Mouse (Mus musculus): ENCODE data around the gene Pcsk1n. TPM values are rescaled to one million over a fixed set of nuclear protein-coding genes. Genes with fewer than 3 reads are reported as not detected.

Pcsk1n gene
- not detected in 2 replicates for polyA plus RNA-seq (2011; ENCODE audit: insufficient read depth, insufficient read length, low replicate concordance, missing spikeins)

DNA sequence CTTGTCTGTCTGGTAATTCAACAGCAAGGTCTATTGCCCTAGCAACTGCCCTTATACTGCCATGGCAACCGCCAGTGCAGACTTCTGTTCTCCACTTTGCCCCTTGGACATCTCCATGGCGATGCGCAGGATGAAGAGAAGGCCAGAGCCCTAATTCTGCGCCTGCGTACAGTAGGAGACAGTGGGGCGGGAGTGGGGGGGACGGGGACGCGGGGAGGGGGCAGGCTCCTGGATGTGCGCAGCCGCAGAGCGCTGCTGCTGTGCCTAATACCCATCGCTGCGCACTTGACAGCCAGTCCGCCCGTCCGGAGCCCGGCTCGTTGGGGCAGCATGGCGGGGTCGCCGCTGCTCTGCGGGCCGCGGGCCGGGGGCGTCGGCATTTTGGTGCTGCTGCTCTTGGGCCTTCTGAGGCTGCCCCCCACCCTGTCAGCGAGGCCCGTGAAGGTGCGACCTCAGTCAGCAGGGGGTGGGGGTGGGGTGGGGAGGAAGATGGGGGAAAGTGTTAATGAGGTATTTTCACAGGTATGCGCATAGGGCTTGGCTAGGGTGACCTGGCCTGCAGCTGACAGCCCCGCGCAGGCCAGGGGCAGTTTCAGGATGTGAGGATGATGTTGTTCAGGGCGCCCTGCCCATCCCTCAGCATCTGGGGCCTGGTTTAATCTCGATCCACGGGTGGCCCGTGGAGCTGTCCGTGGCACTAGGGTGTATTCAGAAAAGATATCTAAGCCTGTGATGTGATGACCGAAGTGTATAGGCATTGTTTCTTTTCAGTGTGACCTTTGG is at the start of gene Pcsk1n:
Gene Pcsk1n, plus strand, starts transcription at position 222 of the 783 bp plus-strand sequence.
- H3K27ac ChIP-seq (ENCODE audit: control insufficient read depth, insufficient read depth, low read depth, low read length, poor library complexity): no peak within 1 kb of the TSS
- WGBS: 19% methylated on average over 39 of the region's 40 CpGs
- TF ChIP-seq CTCF (IDR thresholded peaks at IDR 0.05; ENCODE audit: control insufficient read depth, insufficient read depth, low read length): no peak
- no peak for TF ChIP-seq POLR2A (IDR thresholded peaks at IDR 0.05; ENCODE audit: borderline replicate concordance, control insufficient read depth, low read depth, low read length)
- no peaks in the 10 kb centered on the region for H3K4me1 ChIP-seq (ENCODE audit: control insufficient read depth, insufficient read depth, low read length)
- H3K4me3 ChIP-seq (replicated peaks; ENCODE audit: control insufficient read depth, low read depth, low read length): no peak within 1 kb of the TSS

DNA sequence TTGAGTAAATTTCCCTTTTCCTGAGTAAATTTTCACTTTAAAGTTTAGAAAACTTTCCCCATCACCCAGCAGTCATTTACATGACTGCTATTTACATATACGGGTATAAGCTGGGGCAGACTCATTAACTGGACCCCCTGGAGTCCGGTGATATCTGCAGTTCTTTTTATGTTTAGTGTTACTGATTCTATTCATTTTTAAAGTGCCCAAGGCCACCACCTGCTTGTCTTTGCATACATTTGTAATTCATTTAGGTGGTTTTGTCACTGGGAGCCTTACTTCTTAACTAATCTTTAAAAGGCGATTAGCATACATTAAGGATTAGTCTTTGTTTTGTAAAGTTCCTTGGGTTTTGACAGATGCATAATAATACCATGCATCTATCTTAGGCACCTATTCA is 49.8 kb upstream of the Pcsk1n start:
- WGBS: 88% methylated on average over 3 of the region's 3 CpGs
- H3K4me1 ChIP-seq (ENCODE audit: control insufficient read depth, insufficient read depth, low read length): peaks cover 1% of the 10 kb centered on the region; the same call in 1 of the 2 replicates

DNA sequence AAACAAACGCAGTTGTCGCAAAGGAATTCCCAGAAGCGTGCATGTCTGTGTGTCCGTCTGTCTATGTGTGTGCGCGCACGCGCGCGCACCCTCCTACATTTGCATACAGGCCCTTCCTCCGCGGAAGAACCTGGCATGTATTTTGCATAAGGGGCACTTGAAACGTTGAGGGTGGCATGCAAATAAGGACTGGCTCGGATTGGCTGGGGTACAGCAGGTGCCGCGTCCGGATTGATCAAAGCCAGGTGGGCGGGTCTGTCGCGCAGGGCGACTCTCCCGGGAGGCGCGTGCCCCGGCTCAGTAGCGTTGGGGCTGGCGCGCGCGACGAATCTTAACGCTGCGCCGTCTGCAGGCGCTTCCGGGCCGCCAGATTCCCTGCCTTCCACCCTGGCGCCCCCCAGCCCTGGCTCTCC is 41.6 kb upstream of the Pcsk1n start, which contains the start of gene Pim2:
Gene Pim2, plus strand, starts transcription at position 256 of the 413 bp plus-strand sequence.
- TF ChIP-seq CTCF (IDR thresholded peaks at IDR 0.05; ENCODE audit: control insufficient read depth, insufficient read depth, low read length) (no peak), POLR2A (IDR thresholded peaks at IDR 0.05; ENCODE audit: borderline replicate concordance, control insufficient read depth, low read depth, low read length) (peak; percentile 64; the same call in 1 of the 2 replicates)
- Histone ChIP-seq H3K4me3 (replicated peaks; ENCODE audit: control insufficient read depth, low read depth, low read length) (peak within 1 kb of the TSS; percentile 87), H3K4me1 (ENCODE audit: control insufficient read depth, insufficient read depth, low read length) (no peaks in the 10 kb centered on the region), H3K27ac (ENCODE audit: control insufficient read depth, insufficient read depth, low read depth, low read length, poor library complexity) (peak within 1 kb of the TSS; percentile 51)
- 19% methylated on average over 26 of the region's 38 CpGs for WGBS

More for the DNA sequence above, 49.8 kb upstream of the Pcsk1n start:
- TF ChIP-seq CTCF (IDR thresholded peaks at IDR 0.05; ENCODE audit: control insufficient read depth, insufficient read depth, low read length): no peak
- TF ChIP-seq POLR2A (IDR thresholded peaks at IDR 0.05; ENCODE audit: borderline replicate concordance, control insufficient read depth, low read depth, low read length): no peak
- Histone ChIP-seq H3K27ac (ENCODE audit: control insufficient read depth, insufficient read depth, low read depth, low read length, poor library complexity) (no peak overlapping the region), H3K4me3 (replicated peaks; ENCODE audit: control insufficient read depth, low read depth, low read length) (no peak overlapping the region)

DNA sequence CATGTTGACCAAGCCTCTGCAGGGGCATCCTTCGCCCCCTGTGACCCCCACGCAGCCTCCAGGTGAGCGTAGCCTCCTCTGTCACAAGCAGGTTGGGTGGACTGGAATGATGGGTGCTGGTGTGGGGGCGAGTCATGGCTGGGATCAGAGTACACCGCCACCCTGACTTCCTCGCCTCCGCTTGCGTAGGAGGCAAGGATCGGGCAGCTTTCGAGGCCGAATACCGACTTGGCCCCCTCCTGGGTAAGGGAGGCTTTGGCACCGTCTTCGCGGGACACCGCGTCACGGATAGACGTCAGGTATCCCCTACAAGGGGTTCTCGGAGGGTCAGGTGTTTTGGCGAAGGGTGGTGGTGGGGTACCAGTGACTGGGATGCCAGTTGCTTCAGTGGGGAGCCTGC is 41.1 kb upstream of the Pcsk1n start:
- H3K27ac ChIP-seq (ENCODE audit: control insufficient read depth, insufficient read depth, low read depth, low read length, poor library complexity): peak overlapping the region; percentile 51
- H3K4me3 ChIP-seq (replicated peaks; ENCODE audit: control insufficient read depth, low read depth, low read length): peak overlapping the region; percentile 87
- TF ChIP-seq CTCF (IDR thresholded peaks at IDR 0.05; ENCODE audit: control insufficient read depth, insufficient read depth, low read length) (no peak), POLR2A (IDR thresholded peaks at IDR 0.05; ENCODE audit: borderline replicate concordance, control insufficient read depth, low read depth, low read length) (no peak)
- H3K4me1 ChIP-seq (ENCODE audit: control insufficient read depth, insufficient read depth, low read length): no peaks in the 10 kb centered on the region
- 13% methylated on average over 21 of the region's 21 CpGs for WGBS

DNA sequence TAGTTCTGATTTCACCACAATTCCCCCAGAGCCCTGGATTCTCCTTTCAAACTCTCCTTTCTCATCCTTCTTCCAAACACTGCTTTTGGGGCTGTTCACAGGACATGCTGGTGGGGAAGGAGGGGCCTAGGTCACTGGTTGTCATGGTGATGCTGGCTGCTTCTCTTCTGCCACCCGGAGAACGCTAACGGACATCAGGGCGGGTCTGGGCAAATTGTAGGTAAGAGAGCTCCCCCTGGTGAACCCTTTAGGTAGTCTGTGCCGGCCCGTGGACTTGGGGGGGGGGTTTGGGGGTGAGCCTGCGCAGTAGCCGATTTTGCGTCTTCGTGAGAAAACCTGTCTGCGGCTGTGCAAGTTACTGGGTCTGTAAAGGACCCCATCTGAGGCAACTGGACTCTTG is 39.8 kb upstream of the Pcsk1n start:
- TF ChIP-seq CTCF (IDR thresholded peaks at IDR 0.05; ENCODE audit: control insufficient read depth, insufficient read depth, low read length): peak; percentile 40
- no peak for TF ChIP-seq POLR2A (IDR thresholded peaks at IDR 0.05; ENCODE audit: borderline replicate concordance, control insufficient read depth, low read depth, low read length)
- 17% methylated on average over 11 of the region's 11 CpGs for WGBS
- Histone ChIP-seq H3K27ac (ENCODE audit: control insufficient read depth, insufficient read depth, low read depth, low read length, poor library complexity) (no peak overlapping the region), H3K4me3 (replicated peaks; ENCODE audit: control insufficient read depth, low read depth, low read length) (peak overlapping the region; percentile 11), H3K4me1 (ENCODE audit: control insufficient read depth, insufficient read depth, low read length) (no peaks in the 10 kb centered on the region)

DNA sequence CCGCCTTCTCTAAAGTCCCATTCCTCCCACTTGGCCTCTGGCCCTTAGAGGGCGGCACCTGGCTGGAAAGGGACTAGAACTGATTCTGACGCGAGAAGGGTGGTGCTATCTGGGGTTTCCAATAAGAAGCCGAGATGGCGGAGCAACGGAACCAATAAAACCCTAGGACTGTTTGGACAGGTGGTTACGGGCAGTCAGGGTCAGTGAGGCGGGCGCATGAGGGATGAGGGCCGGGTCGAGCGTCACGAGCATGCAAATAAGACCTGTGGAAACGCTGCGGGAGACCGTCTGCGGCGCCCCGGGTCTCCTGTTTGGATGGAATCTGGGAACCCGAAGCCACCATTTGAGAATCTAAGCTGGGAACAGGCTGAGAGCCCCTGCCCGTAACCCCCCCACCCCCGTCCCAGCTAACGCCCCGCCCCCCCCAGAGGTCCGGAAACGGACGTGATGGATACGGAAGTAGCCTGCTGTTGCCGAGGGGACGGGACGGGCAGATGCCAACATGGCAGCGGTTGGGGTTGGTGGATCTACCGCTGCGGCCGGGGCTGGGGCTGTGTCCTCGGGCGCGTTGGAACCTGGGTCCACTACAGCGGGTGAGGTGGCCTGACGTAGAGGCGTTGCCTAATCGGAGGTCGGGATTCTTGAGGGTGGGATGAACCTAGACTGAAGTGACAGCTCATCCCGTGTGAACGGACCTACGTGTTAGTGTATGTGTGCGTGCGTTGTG is 35.6 kb upstream of the Pcsk1n start, which contains the start of gene Slc35a2:
Gene Slc35a2, plus strand, starts transcription at position 188 of the 727 bp plus-strand sequence.
- no peaks in the 10 kb centered on the region for H3K4me1 ChIP-seq (ENCODE audit: control insufficient read depth, insufficient read depth, low read length)
- 9% methylated on average over 49 of the region's 49 CpGs for WGBS
- H3K4me3 ChIP-seq (replicated peaks; ENCODE audit: control insufficient read depth, low read depth, low read length): peak within 1 kb of the TSS; percentile 100
- peak within 1 kb of the TSS; percentile 78 for H3K27ac ChIP-seq (ENCODE audit: control insufficient read depth, insufficient read depth, low read depth, low read length, poor library complexity)
- peak; percentile 21; the same call in 1 of the 2 replicates for TF ChIP-seq CTCF (IDR thresholded peaks at IDR 0.05; ENCODE audit: control insufficient read depth, insufficient read depth, low read length)
- peak; percentile 30; the same call in 1 of the 2 replicates for TF ChIP-seq POLR2A (IDR thresholded peaks at IDR 0.05; ENCODE audit: borderline replicate concordance, control insufficient read depth, low read depth, low read length)

DNA sequence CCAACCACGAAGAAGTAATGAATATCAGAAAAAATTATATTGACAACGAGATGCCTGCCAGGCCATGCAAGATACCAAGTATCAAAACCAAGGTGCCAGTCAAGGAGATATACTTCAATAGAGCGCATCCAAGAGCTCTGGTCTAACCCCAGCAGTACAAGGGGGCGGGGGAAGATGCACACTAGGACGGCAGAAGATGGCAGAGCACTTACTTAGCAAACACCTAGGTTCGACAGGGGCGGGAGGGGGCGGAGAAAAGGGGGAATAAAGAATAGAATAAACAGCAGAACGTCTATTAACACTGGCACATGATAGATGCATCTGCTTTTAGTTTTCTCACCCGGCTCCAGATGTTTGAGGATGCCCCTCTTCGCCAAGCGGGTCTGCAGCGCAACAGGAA is 21.4 kb upstream of the Pcsk1n start:
- Histone ChIP-seq H3K4me1 (ENCODE audit: control insufficient read depth, insufficient read depth, low read length) (no peaks in the 10 kb centered on the region), H3K4me3 (replicated peaks; ENCODE audit: control insufficient read depth, low read depth, low read length) (peak overlapping the region; percentile 94), H3K27ac (ENCODE audit: control insufficient read depth, insufficient read depth, low read depth, low read length, poor library complexity) (peak overlapping the region; percentile 97; the same call in 1 of the 2 replicates)
- no peak for TF ChIP-seq CTCF (IDR thresholded peaks at IDR 0.05; ENCODE audit: control insufficient read depth, insufficient read depth, low read length)
- TF ChIP-seq POLR2A (IDR thresholded peaks at IDR 0.05; ENCODE audit: borderline replicate concordance, control insufficient read depth, low read depth, low read length): no peak
- WGBS: 18% methylated on average over 13 of the region's 13 CpGs
